Mouse (Mus musculus): Measurements from ENCODE around the gene Dusp8.

Dusp8 gene

DNA sequence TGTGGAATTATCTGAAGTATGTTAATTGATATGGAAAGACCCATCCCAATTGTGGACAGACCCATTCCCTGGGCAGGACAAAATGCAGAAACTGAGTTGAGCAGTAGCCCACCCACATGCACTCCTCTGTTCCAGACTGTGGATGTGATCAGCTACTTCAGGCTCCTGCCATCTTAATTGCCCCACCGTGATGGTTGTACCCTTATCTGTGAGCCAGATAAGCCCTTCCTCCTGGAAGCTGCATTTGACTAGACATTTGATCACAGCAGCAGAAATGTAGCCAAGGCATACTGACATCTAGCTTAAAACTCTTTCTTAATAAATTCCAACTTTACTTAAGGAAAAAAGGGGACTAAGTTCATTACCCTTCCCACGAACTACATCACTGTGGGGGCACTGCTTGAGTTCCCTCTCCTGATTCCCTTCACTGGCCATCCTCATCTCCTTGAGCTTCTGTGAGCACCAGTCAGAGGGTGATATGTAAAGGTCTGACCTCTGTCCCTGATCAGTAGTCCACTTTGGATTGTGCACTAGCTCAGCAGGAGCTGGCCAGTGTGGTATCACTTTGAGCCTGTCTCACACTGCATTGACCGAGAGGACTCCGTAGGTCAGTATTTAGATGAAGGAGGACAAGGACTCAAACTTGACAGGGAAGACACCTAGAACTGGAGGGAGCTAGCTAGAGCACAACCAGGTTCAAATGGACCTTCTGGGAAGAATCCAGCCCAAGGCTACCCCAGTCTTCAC lies 9.3 kb downstream of the Dusp8 start:
- DNase-seq (ENCODE audit: low spot score) = no peak

DNA sequence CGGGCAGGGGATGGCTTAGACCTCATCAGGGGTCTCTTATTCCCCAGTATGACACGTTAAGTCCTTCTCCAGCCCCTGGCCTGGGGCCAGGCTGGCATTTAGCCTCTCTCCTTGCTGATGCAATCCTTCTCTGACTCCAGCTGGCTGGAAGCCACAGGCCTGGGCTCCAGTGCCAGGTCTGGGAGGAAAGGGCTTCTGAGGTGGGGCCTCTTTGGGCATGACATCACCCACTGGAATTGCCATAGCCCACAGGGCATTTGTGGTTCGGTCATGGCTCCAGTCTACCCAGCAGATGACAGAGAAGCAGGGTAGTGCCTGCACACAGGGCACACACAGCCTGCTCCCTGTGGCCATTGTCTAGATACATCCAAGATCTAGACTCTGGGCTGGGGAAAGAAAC lies 10.8 kb downstream of the Dusp8 start:
- no peak for DNase-seq (ENCODE audit: low spot score)

DNA sequence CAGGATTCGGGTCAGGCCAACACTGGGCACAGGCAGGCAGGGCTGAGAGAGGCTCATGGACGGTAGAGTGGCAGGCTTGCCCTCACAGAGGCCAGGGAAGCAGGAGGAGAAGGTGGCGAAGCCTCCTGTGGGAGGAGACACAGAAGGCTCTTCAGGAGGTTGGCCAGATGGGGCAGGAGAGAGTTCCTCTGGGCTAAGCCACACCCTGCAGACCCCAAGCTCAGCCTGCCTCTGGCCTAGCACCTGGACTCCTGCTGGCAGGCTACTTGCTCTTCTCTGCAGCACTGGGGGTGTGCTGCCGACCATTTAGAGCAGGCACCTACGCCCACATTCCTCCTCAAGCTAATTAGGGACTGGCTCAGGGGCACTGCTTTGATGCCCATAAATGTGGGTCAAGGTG lies 11.2 kb downstream of the Dusp8 start:
- no peak for DNase-seq (ENCODE audit: low spot score)

DNA sequence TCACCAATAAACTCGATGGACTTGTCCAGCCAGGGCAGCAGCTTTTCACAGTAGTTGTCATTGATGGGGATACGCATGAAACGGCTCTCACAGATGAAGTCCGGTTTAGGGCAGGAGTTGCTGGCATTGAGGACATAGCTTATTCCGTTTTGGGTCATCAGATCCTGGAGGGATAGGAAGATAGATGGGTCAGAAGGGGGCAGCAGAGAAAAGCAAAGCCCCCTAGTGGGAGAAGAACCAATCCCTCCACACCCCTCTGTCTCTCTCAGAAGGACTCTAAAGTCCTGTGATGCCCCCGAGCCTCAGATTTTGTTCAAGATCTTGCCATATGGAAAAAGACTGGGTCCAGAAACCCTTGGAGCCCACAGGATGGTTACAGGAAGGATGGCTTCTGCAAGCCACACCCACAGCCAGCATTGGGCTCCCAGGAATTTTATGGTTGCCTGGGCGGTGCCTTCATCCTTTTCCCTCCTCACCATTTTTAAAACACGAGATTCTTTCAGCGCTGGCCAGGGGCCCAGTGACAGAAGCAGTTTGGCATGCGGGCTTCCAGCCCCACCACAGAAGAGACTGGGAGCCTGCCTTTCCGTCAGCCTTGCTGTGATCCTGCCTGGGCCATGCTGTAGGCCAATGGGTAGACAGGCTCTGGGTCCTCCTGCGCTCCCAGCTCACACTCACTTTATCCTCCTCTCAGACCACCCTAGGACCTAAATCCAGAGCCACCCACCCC lies 11.9 kb downstream of the Dusp8 start:
- no peak for DNase-seq (ENCODE audit: low spot score)

DNA sequence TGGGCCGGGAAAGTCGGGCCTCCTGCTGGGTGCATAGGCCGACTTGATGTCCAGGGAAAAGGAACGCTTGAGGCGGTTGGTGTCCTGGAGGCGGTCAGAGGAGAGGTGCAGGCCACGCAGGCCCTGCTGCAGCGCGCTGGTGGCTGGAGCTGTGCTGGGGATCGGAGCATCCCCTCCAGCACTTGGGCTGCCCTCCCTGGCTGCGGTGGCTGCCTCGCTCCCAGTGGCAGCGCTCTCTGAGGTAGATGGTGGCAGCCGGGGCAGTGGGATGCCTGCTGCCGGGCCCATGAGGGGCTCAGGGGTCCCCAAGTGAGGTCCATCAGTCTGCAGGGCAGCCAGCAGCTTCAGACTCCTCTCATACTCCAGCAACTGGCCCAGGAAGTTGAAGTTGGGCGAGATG lies 13.0 kb downstream of the Dusp8 start:
- DNase-seq (ENCODE audit: low spot score) = no peak

DNA sequence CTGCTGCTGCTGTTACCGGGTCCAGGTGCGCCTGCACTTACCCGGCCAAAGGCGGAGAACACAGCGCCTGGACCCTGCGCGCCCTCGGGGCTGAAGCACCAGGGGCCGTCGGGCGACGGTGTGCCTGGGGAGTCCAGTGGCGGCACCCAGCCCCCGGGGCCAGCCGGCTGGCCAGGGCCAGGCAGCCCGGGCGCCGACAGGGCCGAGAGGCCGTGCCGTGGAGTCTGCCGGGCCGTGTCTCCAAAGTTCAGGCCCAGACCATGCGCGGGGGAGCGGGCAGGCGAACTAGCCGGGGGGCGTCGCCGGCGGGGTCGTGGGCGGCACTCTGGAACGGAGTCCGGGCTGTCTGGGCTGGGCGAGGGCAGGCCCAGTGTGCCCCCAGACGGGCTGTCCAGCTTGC lies 13.5 kb downstream of the Dusp8 start:
- no peak for DNase-seq (ENCODE audit: low spot score)

DNA sequence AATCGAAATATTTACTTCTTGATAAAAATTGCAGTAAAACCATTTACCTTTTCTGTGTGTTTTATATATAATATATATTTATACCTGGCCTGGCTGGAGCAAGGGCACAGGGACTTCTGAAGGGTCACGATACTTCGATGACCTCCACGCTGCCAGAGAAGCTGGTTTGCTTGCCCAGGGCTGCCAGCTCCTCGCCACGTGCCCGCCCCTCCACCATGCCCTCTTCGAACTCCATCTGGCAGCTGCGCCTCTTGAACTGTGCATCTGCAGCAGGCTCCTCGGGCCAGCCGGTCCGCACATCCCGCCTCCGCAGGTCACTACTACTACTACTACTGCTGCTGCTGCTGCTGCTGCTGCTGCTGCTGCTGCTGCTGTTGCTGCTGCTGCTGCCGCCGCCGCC lies 13.9 kb downstream of the Dusp8 start:
- DNase-seq (ENCODE audit: low spot score) = no peak

DNA sequence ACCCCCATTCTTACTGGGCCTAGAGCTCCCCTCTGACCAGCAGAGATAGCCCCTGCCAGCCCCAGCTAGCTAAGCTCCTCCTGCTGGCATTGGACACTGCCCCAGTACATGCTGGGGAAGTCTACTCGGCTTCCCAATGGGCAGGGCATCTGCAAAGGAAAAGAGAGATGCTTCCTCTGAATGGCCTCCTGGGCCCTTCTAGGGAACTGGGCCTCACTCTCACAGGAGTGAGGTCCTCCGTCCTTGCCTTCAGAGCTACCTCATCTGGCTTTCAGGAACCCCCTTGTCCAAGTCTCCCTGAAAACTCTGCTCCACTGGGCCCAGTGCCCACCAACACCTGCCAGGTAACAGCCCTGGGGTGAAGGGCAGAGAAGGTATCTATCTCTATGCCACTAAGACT lies 14.8 kb downstream of the Dusp8 start:
- no peak for DNase-seq (ENCODE audit: low spot score)

DNA sequence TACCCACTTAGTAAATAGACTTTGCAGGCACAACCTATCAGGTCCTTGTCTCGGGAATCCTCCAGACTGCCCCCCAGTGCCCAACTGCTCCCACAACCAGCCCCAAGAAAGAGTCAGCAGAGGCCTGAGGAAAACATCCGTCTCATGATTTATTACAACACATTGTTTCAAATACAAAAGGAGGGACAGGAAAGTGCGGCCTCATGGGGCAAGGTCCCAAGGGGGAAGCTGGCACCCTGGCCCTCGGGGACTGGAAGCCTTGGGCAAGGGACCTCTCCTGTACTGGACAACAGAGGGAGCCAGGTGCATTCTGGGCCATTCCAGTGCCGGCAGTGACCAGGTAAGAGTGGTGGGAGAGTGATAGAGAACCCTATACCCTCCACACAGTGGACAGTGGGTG lies 16.3 kb downstream of the Dusp8 start:
- DNase-seq (ENCODE audit: low spot score) = no peak

DNA sequence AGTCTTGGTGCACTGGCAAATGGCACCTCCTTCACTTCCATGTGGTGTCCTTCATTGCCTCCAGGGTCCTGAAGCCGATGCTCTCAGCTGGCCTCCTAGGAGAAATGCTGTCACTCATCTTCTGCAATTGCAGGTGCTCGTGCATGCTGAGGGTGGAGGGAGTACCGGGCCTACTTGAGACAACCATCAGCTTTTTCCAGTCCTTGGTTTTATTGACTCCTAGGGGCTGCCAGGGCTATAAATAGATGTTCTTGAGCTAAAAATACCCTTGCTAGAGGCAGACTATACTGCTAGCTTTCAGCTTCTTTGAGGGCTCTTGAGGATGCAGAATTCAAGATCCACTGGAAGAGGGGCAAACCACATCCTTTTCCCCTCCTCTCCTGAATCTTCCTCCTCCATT lies 18.5 kb downstream of the Dusp8 start:
- DNase-seq (ENCODE audit: low spot score) = no peak

DNA sequence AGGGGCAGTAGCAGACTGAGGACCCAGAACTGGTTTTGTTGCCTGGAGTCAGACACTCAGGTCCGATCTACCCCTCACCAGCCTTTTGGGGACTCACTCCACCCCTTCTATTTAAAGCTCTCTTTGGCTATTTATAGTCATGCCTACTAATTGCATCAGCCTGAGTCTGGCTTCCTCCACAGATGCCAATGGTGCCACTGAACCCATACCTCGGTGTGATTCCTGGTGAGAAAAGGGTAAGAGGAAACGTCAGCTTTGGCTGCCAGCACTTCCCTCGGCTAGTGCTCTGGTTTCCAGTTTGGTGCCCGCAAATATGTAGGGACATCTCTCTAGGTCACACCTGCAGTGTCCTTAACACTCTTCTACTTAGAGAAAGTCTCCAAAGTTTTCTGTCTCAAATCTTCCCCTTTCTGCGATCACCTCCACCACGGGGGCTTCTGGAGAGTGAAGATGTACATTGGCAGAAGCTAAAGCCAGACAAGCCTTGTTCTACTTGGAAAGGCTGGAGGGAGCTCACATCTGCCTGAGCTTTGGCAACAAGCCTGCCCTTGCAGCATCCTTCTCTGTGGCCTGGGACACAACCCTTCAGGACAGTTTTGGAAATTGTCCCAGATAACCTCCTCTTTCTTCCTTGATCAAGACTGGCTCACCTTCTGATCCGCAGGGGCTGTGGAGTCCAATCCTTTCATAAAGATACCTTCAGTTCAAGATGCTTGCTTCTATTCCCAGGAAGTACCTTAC lies 21.3 kb downstream of the Dusp8 start:
- no peak for DNase-seq (ENCODE audit: low spot score)

DNA sequence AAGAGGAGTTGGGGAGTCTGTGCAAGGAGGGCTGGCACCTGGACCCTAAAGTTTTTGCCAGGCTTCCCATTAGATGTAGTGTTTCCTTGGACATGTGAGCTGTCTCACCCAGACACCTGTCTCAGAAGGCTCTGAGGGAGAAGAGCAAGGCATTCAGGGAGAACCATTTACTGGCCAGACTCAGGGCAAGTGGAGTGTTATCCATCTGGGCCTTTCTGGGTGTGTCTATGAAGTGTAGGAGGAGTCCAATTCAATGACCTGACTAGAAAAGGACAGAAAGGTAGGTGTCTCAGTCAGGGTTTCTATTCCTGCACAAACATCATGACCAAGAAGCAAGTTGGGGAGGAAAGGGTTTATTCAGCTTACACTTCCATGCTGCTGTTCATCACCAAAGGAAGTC lies 23.9 kb downstream of the Dusp8 start:
- no peak for DNase-seq (ENCODE audit: low spot score)

DNA sequence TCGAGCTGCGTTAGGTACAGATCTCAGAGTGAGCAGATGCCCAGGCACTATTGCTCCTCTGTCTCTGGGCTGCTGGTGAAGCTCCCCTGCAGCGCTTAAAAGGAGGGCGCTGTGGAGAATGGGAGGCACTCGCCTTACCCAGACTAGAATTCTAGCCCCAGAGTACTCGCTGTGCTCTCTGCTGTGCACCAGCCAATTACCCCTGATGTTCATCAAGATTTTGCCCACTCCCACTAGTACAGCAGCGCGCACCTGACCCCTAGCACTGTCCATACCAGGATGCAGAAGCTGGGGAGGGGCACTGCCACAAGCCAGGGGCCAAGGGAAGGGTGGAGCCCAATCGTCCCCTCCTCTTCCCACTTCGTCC lies 24.4 kb downstream of the Dusp8 start:
- no peak for DNase-seq (ENCODE audit: low spot score)

DNA sequence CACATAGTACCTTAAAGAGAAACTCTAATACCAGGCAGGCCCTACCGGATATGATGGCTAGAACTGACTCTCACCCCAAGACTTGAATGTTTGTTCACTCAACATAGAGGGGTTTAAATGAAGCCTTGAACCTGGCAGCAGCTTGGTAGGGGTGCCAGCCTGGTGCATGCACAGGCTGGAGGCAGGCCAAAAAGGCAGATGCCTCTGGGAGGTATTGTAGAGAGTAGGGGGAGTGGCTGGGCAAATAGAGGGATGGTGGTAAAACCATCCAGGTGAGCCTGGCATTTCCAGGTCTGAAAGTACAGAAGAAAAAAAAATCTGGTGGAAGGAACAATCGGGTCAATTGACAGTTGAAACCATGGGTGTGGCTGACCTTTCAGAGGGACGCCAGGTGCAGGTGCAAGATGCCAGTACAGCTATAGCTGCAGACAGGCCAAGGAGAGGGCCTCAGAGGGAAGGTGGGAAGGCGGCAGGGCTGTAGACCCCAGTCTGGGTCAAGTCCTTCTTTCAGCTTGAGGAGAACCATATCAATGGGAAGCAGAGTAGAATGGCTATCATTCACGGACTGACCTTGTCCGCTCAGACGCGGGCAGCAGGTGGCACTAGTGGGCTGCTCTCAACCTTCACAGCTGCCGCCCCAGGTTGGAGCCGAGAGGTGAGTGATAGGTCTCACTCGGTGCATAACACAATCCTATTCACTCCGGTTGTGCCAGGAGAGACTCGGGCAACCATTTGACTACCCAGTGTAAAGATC lies 25.0 kb downstream of the Dusp8 start:
- peak; percentile 79 for DNase-seq (ENCODE audit: low spot score)

DNA sequence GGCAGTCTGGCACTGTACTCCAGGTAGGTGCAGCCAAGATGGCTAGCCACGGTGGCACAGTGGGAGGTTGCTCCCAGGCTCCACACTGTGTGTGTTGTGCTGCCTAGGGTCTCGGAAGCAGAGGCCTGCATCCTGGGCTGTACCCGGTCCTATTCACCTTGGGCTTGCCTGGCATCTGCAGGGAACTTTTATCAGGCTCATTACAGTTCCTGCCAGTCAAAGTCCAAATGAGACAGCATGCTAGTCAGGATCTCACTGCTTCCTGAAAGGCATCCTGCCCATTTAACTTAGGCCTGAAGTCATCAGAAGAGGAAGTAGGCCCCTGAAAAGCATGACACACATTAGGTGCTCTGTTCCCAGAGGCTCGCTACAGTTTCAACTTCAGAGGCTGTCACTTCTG lies 27.2 kb downstream of the Dusp8 start:
- no peak for DNase-seq (ENCODE audit: low spot score)

DNA sequence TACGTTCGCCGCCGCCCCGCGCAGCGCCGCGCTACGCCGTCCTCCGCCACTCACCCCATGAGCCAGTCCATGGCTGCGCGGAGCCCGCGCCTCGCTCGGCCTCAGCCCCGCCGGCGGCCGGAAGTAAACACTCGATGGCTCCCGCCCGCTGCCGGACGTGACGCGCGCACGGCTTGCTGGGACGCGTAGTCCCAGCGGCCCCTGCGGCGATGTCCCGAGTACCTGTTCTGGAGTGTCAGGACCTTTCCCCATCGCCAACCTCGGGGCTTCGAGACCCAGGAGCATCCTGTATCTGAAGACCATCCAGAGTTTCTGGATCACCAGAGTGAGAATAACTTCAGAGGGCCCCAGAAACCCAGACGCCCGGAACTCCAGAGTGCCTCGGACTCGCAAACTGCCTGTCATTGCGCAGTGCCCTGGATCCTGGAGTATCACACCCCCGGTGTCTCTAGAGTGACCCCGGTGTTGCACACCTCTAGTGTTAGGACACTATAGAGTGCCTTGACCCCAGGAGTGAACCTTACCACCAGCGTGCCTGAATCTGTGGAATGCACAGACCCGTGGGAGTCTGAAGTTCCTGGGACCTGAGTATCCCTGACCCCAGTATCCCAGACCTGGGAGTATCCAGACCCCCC lies 34.6 kb downstream of the Dusp8 start, which contains the start of gene Mob2:
Mob2 (minus strand) TSS at position 135 of the 635 bp plus-strand sequence.
- peak; percentile 96 for DNase-seq (ENCODE audit: low spot score)

DNA sequence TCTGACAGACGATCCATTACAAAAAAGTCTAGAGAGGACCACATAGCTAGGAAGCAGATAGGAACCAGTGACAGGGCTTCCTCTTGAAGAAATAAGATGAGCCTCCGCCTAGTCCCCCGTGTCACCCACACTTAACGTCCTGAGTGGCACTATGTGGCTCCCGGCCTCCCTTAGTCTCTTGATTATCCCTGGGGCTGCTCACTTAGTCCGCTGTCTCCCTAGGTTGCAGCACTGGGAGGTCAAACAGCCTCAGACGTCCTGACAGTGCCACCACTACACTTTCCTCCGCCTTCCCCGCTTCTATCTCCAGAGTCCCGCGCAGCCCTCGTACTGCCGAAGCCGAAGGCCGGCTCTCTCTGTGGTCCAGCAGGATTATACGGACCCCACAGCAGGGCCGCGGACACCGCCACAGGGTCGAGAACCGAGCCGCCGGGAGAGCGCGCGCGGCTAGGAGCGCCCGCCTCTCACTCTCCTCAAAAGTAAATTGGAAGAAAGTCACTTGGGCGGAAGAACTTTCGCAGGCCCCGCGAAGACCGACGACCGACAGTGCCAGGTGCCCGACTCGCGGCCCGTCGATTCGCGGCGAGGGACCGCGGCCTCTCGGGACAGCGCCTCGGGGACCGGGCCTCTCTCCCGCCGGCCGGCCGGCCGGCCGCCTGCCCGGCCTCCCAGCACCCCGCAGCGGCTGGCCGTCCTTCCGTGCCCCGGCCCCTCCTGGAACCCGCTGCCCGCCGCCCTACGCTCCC lies 35.3 kb downstream of the Dusp8 start:
- DNase-seq (ENCODE audit: low spot score) = no peak

DNA sequence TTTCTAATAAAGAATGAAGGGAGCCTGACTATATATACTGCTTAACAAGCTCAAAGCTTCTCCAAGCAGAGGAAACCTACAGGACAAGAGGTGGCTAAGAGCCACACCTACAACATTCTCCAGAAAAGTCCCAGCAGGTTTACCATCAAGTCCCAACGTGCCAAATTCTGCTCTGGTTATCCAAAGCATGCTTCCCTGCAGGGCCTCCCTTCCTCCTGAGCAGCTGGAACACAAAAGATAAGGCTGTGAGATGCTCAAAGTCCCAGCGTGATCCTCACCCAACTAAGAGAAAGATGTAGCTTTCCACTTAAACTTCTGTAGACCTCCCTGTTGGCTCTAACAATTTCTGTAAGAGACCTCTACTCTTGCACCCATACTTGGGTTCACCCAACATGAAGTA lies 36.6 kb downstream of the Dusp8 start:
- no peak for DNase-seq (ENCODE audit: low spot score)

DNA sequence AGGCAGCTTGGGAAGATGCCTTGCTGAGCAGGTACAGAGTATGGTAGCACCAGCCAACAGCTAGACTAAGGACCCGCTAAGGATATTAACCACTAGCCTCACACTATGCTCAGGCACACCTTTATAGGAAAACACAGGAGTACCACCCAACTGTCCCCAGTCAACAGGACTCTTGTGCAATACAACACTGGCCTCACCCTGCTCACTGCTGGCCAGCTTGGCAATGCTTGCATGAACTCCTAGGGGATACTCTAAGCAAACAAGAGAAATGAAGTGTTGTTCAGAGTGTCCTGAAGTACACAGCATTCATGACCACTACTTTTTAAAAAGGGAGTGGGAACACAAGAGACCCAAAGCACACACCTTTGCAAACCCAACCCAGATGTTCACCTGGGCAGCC lies 38.5 kb downstream of the Dusp8 start:
- DNase-seq (ENCODE audit: low spot score) = no peak

DNA sequence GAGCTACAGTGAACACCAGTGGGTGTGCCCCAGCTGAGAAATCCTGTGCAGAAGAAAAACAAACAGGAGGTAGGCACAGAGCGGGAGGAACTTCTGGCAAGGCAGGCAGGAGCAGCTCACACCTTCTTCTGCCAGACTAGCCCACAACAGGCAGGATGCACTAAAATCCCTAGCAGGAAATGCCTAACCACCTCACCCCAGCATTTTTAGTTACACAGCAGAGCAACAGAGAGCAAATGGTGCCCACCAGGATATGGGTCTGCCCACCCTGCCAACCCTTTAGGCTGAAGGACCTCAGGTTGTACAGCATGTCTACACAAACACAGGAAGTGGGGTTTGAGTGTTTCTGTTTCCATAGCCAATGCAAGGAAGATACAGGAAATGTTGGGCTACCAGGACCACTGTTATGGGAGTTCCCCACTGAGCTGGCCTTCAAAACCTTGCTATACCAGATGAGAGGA lies 39.0 kb downstream of the Dusp8 start:
- DNase-seq (ENCODE audit: low spot score) = no peak

DNA sequence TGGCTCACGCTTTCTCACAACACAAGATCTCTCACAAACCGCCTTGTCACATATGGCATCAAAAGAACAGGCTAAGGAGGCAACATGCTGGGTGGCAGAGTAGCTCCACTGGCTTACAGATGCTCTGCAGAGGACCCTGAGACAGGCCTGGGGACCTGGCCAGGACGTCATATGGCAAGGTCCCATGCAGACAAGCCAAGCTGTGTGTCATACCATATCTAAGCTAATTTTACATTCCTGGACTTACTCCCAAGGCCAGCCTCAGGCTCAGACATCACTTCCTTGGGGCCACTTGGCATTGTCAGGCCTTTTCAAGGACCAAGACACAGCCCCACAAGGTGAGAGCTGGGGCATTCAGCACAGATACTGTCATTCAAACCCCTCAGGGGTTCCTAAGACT lies 40.2 kb downstream of the Dusp8 start:
- DNase-seq (ENCODE audit: low spot score) = no peak

All from embryo, embryonic 10 days (tissue).